Mouse (Mus musculus) stomach, postnatal 0 days (tissue): ENCODE measurements around the gene Thbs4.

Experiments used
- CTCF ChIP-seq: IDR thresholded peaks from 2 replicates; pipeline ENCODE4 v1.5.1; 2016; ENCODE audit warnings: antibody characterized with exemption, low read depth, mild to moderate bottlenecking, moderate library complexity
- EP300 ChIP-seq: optimal IDR thresholded peaks from 2 replicates; pipeline ENCODE3; 2016; ENCODE audit warnings: antibody characterized with exemption

GRCm38 (mm10) chr13:92750976-92751518, 43.6 kb downstream of the Thbs4 start:
- peak; percentile 95 for TF ChIP-seq CTCF
- no peak for TF ChIP-seq EP300
